ENCODE assay signal across 11 mouse cellular contexts in the genomic region with DNA sequence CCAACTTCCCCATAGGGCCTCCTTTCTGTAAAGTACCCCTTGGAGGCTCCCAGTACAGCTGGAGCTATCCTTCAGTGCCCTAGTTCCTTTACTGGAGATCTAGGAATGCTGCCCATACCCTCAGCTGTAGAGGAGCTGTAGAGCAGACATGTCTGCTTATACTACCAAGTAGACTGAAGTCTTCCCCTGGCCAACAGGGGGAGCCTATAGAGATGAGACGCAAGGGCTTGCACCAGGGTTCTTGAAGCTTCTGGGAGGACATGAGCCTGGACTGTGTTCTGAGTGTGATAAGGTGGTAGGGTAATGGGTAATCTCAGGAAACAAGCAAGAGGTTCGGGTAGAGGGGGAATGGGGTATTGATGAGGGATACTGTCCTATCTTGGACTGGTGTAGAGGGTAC. TPM values are rescaled to one million over a fixed set of nuclear protein-coding genes. Genes with fewer than 3 reads are reported as not detected.
DNase-seq lines count a peak whose midpoint lies in the region; ATAC-seq and TF ChIP-seq lines count a peak whose summit lies in the region.
"Had no signal": no experiment of that assay in that cellular context is flagged by ENCODE, and none has a peak within 500 bp of the region (broad histone marks: within the 10 kb centered on the region; RNA-seq: fewer than 3 reads in every experiment).

No protein-coding gene starts in this region.

- DNase-seq in kidney, postnatal 4 days = peak; percentile 33 to 52
- no peak for DNase-seq in kidney, adult 9 months
- DNase-seq in ES-CJ7 (ENCODE audit: low read depth, low spot score) = peak; percentile 48
- no peak for DNase-seq in left cerebral cortex, postnatal 36 days (ENCODE audit: low spot score in 2 of 2)
- DNase-seq: cerebellum, adult 9-10 months had no signal

- no peaks in the 10 kb centered on the region for H3K27me3 ChIP-seq in heart, embryonic 11.5 days (ENCODE audit: control insufficient read depth, insufficient read depth, low read length)
- H3K27me3 ChIP-seq: heart, embryonic 15.5 days had no signal

- no peak overlapping the region for H3K27ac ChIP-seq in cortical plate, adult 2 months (ENCODE audit: insufficient read depth, low read length)
- H3K27ac ChIP-seq in heart, embryonic 11.5 days (ENCODE audit: low read depth, low read length) = no peak overlapping the region
- H3K27ac ChIP-seq: heart, embryonic 15.5 days had no signal

- no peak for TF ChIP-seq POLR2A in cortical plate, adult 2 months (IDR thresholded peaks at IDR 0.05; ENCODE audit: extremely low read depth, insufficient read depth, low read length)

- peak; percentile 21; the same call in 1 of the 2 replicates for TF ChIP-seq CTCF in cortical plate, adult 2 months (IDR thresholded peaks at IDR 0.05; ENCODE audit: extremely low read depth, insufficient read depth, low read length)

- ATAC-seq in megakaryocyte progenitor cell, adult 5-6 weeks (replicated peaks; ENCODE audit: poor library complexity) = peak; percentile 80
- ATAC-seq in heart, embryonic 11.5 days (replicated peaks; ENCODE audit: insufficient number of reproducible peaks, low FRiP score, low TSS enrichment) = no peak
- ATAC-seq: intestine, embryonic 16.5 days had no signal

- intact Hi-C loops in left cerebral cortex, postnatal 36 days (cut with DNase I) = no loop called here

- 69% methylated on average over 2 of the region's 2 CpGs for WGBS in heart, embryonic 11.5 days (ENCODE audit: insufficient replicate concordance)

- H3K9me3 ChIP-seq in heart, embryonic 11.5 days (replicated peaks; ENCODE audit: control insufficient read depth, low read length) = no peaks in the 10 kb centered on the region
- H3K9me3 ChIP-seq: heart, embryonic 15.5 days had no signal

- no peak overlapping the region for H3K4me3 ChIP-seq in cortical plate, adult 2 months (ENCODE audit: insufficient read depth, low read length)
- H3K4me3 ChIP-seq in heart, embryonic 11.5 days (ENCODE audit: low read depth, low read length) = no peak overlapping the region
- H3K4me3 ChIP-seq: erythroblast, embryonic 14.5 days; heart, embryonic 15.5 days had no signal

- 0 out of 2 replicates have a peak, but pooled peaks cover 2% of the 10 kb centered on the region for H3K36me3 ChIP-seq in heart, embryonic 11.5 days (ENCODE audit: control insufficient read depth, insufficient read depth, low read length)

- no peak overlapping the region for H3K9ac ChIP-seq in heart, embryonic 11.5 days (ENCODE audit: low read depth, low read length)
- H3K9ac ChIP-seq: heart, embryonic 15.5 days had no signal

- H3K4me1 ChIP-seq in cortical plate, adult 2 months (ENCODE audit: control insufficient read depth, insufficient read depth, low read length) = no peaks in the 10 kb centered on the region
- H3K4me1 ChIP-seq in heart, embryonic 11.5 days (ENCODE audit: control insufficient read depth, insufficient read depth, low read length) = no peaks in the 10 kb centered on the region
- H3K4me1 ChIP-seq: heart, embryonic 15.5 days had no signal

- H3K4me2 ChIP-seq in heart, embryonic 11.5 days = no peak overlapping the region
- H3K4me2 ChIP-seq: heart, embryonic 15.5 days had no signal

RNA-seq across cellular contexts. Expression of gene Tspan4, which starts 16.1 kb away (rescaled TPM):
- 32.4 and 33.0 TPM in 2 replicates for polyA plus RNA-seq in cortical plate, adult 2 months (2012; rRNA removed)
- total RNA-seq in megakaryocyte progenitor cell, adult 5-6 weeks (2015) = 18.3 and 23.9 TPM in 2 replicates
- total RNA-seq in megakaryocyte progenitor cell, adult 5-6 weeks (2017) = 38.2 and 39.1 TPM in 2 replicates
- 10 to 100 TPM; 14.2 to 20.0 TPM for total RNA-seq in left cerebral cortex, postnatal 36 days (2021)
- polyA plus RNA-seq in heart, embryonic 11.5 days (2014; fragmentation: Nextera tagmentation; extraction: Ambion mirVana) = 58.9 and 69.1 TPM in 2 replicates

RNA-seq across cellular contexts. Expression of gene Polr2l, which starts 16.2 kb away (rescaled TPM):
- polyA plus RNA-seq in cortical plate, adult 2 months (2012; rRNA removed) = 49.3 and 52.1 TPM in 2 replicates
- total RNA-seq in megakaryocyte progenitor cell, adult 5-6 weeks (2015) = 31.3 and 40.2 TPM in 2 replicates
- total RNA-seq in megakaryocyte progenitor cell, adult 5-6 weeks (2017) = 45.0 and 46.7 TPM in 2 replicates
- 10 to 100 TPM; 38.0 to 40.1 TPM for total RNA-seq in left cerebral cortex, postnatal 36 days (2021)
- polyA plus RNA-seq in heart, embryonic 11.5 days (2014; fragmentation: Nextera tagmentation; extraction: Ambion mirVana) = 71.5 and 72.9 TPM in 2 replicates

RNA-seq across cellular contexts. Expression of gene Cd151, which starts 24.0 kb away (rescaled TPM):
- 63.5 and 66.0 TPM in 2 replicates for polyA plus RNA-seq in cortical plate, adult 2 months (2012; rRNA removed)
- total RNA-seq in megakaryocyte progenitor cell, adult 5-6 weeks (2015) = 11.0 and 14.7 TPM in 2 replicates
- 14.5 and 22.1 TPM in 2 replicates for total RNA-seq in megakaryocyte progenitor cell, adult 5-6 weeks (2017)
- 10 to 100 TPM; 30.9 to 35.4 TPM for total RNA-seq in left cerebral cortex, postnatal 36 days (2021)
- polyA plus RNA-seq in heart, embryonic 11.5 days (2014; fragmentation: Nextera tagmentation; extraction: Ambion mirVana) = 61.3 and 101 TPM in 2 replicates

RNA-seq across cellular contexts. Expression of gene Cracr2b, which starts 30.3 kb away (rescaled TPM):
- 4.8 and 7.4 TPM in 2 replicates for polyA plus RNA-seq in cortical plate, adult 2 months (2012; rRNA removed)
- total RNA-seq in megakaryocyte progenitor cell, adult 5-6 weeks (2015) = 8.6 and 8.9 TPM in 2 replicates
- total RNA-seq in megakaryocyte progenitor cell, adult 5-6 weeks (2017) = 11.4 and 16.6 TPM in 2 replicates
- total RNA-seq in left cerebral cortex, postnatal 36 days (2021) = 1 to 10 TPM; 3.0 to 3.5 TPM
- polyA plus RNA-seq in heart, embryonic 11.5 days (2014; fragmentation: Nextera tagmentation; extraction: Ambion mirVana) = 11.5 and 14.3 TPM in 2 replicates

RNA-seq across cellular contexts. Expression of gene Pnpla2, which starts 36.2 kb away (rescaled TPM):
- polyA plus RNA-seq in cortical plate, adult 2 months (2012; rRNA removed) = 31.6 and 32.2 TPM in 2 replicates
- total RNA-seq in megakaryocyte progenitor cell, adult 5-6 weeks (2015) = 44.5 and 44.9 TPM in 2 replicates
- total RNA-seq in megakaryocyte progenitor cell, adult 5-6 weeks (2017) = 15.6 and 20.1 TPM in 2 replicates
- total RNA-seq in left cerebral cortex, postnatal 36 days (2021) = 10 to 100 TPM; 28.0 to 31.7 TPM
- 28.7 and 35.3 TPM in 2 replicates for polyA plus RNA-seq in heart, embryonic 11.5 days (2014; fragmentation: Nextera tagmentation; extraction: Ambion mirVana)

Comparison
In these comparisons a context has a peak if more than half of its experiments do, and no peak if none do; other contexts are left out.
1. DNase-seq: peak in kidney, postnatal 4 days (2 of 2) and ES-CJ7 (single experiment); none in kidney, adult 9 months (single experiment) and left cerebral cortex, postnatal 36 days (0 of 2).